Mouse (Mus musculus) neural tube, embryonic 13.5 days (tissue): ENCODE data around the gene Stx5a. TPM values are rescaled to one million over a fixed set of nuclear protein-coding genes. Genes with fewer than 3 reads are reported as not detected.

ENCODE experiments used
- ATAC-seq: fragments of 200-750 bp; cut with Nextera tagmentation; 2 replicates; pipeline ENCODE4 v1.8.0; 2017; ENCODE audit warnings: low read depth, mild to moderate bottlenecking, moderate TSS enrichment, moderate library complexity
- H3K27ac ChIP-seq: fragments of 300-500 bp; sonication (generic); replicated peaks from 2 replicates; pipeline ENCODE4 v1.5.1; 2015; ENCODE audit warnings: moderate library complexity, mild to moderate bottlenecking, inconsistent platforms
- H3K27me3 ChIP-seq: fragments of 300-500 bp; sonication (generic); 2 replicates; pipeline ENCODE4 v1.6.1; 2015; ENCODE audit warnings: mild to moderate bottlenecking, inconsistent platforms
- H3K36me3 ChIP-seq: fragments of 300-500 bp; sonication (generic); 2 replicates; pipeline ENCODE4 v1.6.1; 2015; ENCODE audit warnings: mild to moderate bottlenecking, inconsistent platforms
- H3K4me1 ChIP-seq: fragments of 300-500 bp; sonication (generic); replicated peaks from 2 replicates; pipeline ENCODE4 v1.6.1; 2015; ENCODE audit warnings: inconsistent platforms
- H3K4me2 ChIP-seq: fragments of 300-500 bp; sonication (generic); 2 replicates; pipeline ENCODE4 v1.6.1; 2015; ENCODE audit warnings: inconsistent platforms, mild to moderate bottlenecking, moderate library complexity
- H3K4me3 ChIP-seq: fragments of 300-500 bp; sonication (generic); 2 replicates; pipeline ENCODE4 v1.5.1; 2015; ENCODE audit warnings: mild to moderate bottlenecking, inconsistent platforms
- H3K9ac ChIP-seq: fragments of 300-500 bp; sonication (generic); 2 replicates; pipeline ENCODE4 v1.6.1; 2015; ENCODE audit warnings: moderate library complexity, mild to moderate bottlenecking, inconsistent platforms
- H3K9me3 ChIP-seq: fragments of 300-500 bp; sonication (generic); 2 replicates; pipeline ENCODE4 v1.6.1; 2016; ENCODE audit warnings: inconsistent platforms
- WGBS: fragments of 180-500 bp; shearing (Covaris S2); methylation state at CpG from one replicate; pipeline ENCODE4 v1.1.7; 2015; 5-methylcytosine and 5-hydroxymethylcytosine counted together
- polyA plus RNA-seq: library from polyadenylated mRNA; unstranded; fragments of >200 nt; fragmentation: Nextera tagmentation; extraction: Ambion mirVana; gene quantifications from 2 replicates; pipeline ENCODE4 v1.2.1, GENCODE M21; 2015

Stx5a gene
- polyA plus RNA-seq, 1 experiment from 2014 or later, result 127 TPM

- peaks cover 25% of the 10 kb centered on the region for H3K4me1 ChIP-seq
- WGBS, result under 1% methylated on average over 32 of the region's 32 CpGs
- H3K9ac ChIP-seq, result peak within 1 kb of the TSS; percentile 87
- peaks cover 31% of the 10 kb centered on the region for H3K36me3 ChIP-seq
- no peaks in the 10 kb centered on the region for H3K27me3 ChIP-seq
- peak; percentile 94 for ATAC-seq
- peak within 1 kb of the TSS; percentile 81 for H3K4me2 ChIP-seq
- H3K9me3 ChIP-seq, result no peaks in the 10 kb centered on the region
- H3K4me3 ChIP-seq, result peak within 1 kb of the TSS; percentile 91
- peak within 1 kb of the TSS; percentile 83 for H3K27ac ChIP-seq
Measured at GRCm38 (mm10) chr19:8735389-8736159, 5.6 kb upstream of the Stx5a start, which contains the start of gene Wdr74. Wdr74 (plus strand) TSS chr19:8735827.

GRCm38 (mm10) chr19:8736160-8736467, 5.1 kb upstream of the Stx5a start:
- Histone ChIP-seq H3K27me3 (no peaks in the 10 kb centered on the region), H3K4me1 (peaks cover 29% of the 10 kb centered on the region), H3K4me3 (peak overlapping the region; percentile 91), H3K27ac (peak overlapping the region; percentile 83), H3K9ac (peak overlapping the region; percentile 87), H3K9me3 (no peaks in the 10 kb centered on the region), H3K36me3 (peaks cover 32% of the 10 kb centered on the region), H3K4me2 (peak overlapping the region; percentile 81)
- no peak; the same call in 1 of the 2 replicates for ATAC-seq
- WGBS, result 2% methylated on average over 11 of the region's 11 CpGs

- Histone ChIP-seq H3K27me3 (no peaks in the 10 kb centered on the region), H3K27ac (no peak overlapping the region), H3K4me2 (no peak overlapping the region), H3K4me3 (no peak overlapping the region), H3K36me3 (peaks cover 45% of the 10 kb centered on the region), H3K9me3 (no peaks in the 10 kb centered on the region), H3K9ac (no peak overlapping the region), H3K4me1 (peaks cover 43% of the 10 kb centered on the region)
- no peak for ATAC-seq
- WGBS, result 91% methylated on average over 7 of the region's 7 CpGs
Measured at GRCm38 (mm10) chr19:8738911-8739310, 2.3 kb upstream of the Stx5a start.

DNA sequence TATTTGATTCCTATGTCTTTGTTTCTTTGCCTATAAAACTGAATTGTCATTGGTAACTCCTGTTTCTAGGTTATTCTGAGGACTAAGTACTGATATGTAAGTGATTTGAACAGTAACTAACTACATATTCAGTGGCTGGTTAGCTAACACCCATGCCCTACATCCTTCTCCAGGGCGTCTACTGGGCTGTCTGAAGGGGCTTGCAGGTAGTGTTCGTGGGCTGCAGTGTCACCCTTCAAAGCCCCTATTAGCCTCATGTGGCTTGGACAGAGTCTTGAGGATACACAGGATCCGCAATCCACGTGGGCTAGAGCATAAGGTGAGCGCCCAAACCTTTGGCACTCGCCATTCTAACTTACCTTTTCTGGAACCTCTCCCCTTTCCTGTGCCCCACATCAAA, 1.6 kb upstream of the Stx5a start:
- Histone ChIP-seq H3K27ac (no peak overlapping the region), H3K4me1 (peaks cover 43% of the 10 kb centered on the region), H3K36me3 (peaks cover 52% of the 10 kb centered on the region), H3K9me3 (no peaks in the 10 kb centered on the region), H3K4me2 (no peak overlapping the region), H3K9ac (no peak overlapping the region; the same call in 1 of the 2 replicates), H3K27me3 (no peaks in the 10 kb centered on the region), H3K4me3 (0 out of 2 replicates have a peak overlapping the region, but pooled peaks have one; percentile 6)
- ATAC-seq, result no peak
- 93% methylated on average over 6 of the region's 6 CpGs for WGBS

DNA sequence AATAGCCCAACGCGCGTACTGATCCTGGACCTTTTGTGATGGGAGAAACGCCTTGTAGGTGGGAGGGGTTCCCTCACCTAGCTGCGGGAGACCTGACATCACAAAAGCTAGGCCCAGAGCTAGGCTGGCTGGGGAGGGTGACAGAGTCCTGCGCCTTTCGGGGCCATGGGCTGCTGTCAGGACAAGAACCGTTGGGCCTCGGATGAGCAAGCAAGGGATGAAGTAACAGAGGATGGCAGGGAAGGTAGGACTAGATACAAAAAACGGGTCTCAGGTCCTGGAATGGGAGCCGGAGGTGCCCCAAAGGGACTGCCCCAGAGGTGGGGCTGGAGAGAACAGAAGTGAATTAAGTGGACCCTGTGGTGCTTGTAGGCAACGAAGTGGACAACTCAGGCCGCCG, 610 bp upstream of the Stx5a start, which contains the start of gene 1700092M07Rik:
Gene 1700092M07Rik (plus strand): TSS at position 116 of the 400 bp plus-strand sequence.
- H3K27ac ChIP-seq, result peak within 1 kb of the TSS; percentile 94
- WGBS, result 70% methylated on average over 14 of the region's 14 CpGs
- ATAC-seq, result peak; percentile 1; the same call in 1 of the 2 replicates
- H3K4me2 ChIP-seq, result peak within 1 kb of the TSS; percentile 80
- H3K9me3 ChIP-seq, result no peaks in the 10 kb centered on the region
- peaks cover 36% of the 10 kb centered on the region for H3K4me1 ChIP-seq
- peaks cover 62% of the 10 kb centered on the region for H3K36me3 ChIP-seq
- peak within 1 kb of the TSS; percentile 72 for H3K4me3 ChIP-seq
- peak within 1 kb of the TSS; percentile 68 for H3K9ac ChIP-seq
- no peaks in the 10 kb centered on the region for H3K27me3 ChIP-seq

- ATAC-seq, result no peak
- Histone ChIP-seq H3K9ac (peak overlapping the region; percentile 88), H3K27me3 (no peaks in the 10 kb centered on the region), H3K27ac (peak overlapping the region; percentile 94), H3K9me3 (no peaks in the 10 kb centered on the region), H3K4me3 (peak overlapping the region; percentile 72), H3K4me2 (peak overlapping the region; percentile 80), H3K4me1 (peaks cover 24% of the 10 kb centered on the region), H3K36me3 (peaks cover 78% of the 10 kb centered on the region)
- WGBS, result 20% methylated on average over 14 of the region's 14 CpGs
Measured at GRCm38 (mm10) chr19:8742176-8742575, 963 bp downstream of the Stx5a start.

- Histone ChIP-seq H3K4me2 (no peak overlapping the region), H3K36me3 (peaks cover 81% of the 10 kb centered on the region), H3K27me3 (no peaks in the 10 kb centered on the region), H3K4me3 (no peak overlapping the region), H3K27ac (no peak overlapping the region), H3K9me3 (no peaks in the 10 kb centered on the region), H3K9ac (no peak overlapping the region), H3K4me1 (peaks cover 20% of the 10 kb centered on the region)
- ATAC-seq, result no peak
- WGBS, result 100% methylated on average over 1 of the region's 1 CpGs
Measured at GRCm38 (mm10) chr19:8745382-8745781, 4.2 kb downstream of the Stx5a start.

GRCm38 (mm10) chr19:8747368-8747767, 6.2 kb downstream of the Stx5a start:
- Histone ChIP-seq H3K9me3 (no peaks in the 10 kb centered on the region), H3K27ac (no peak overlapping the region), H3K4me3 (no peak overlapping the region), H3K4me1 (peaks cover 9% of the 10 kb centered on the region), H3K4me2 (no peak overlapping the region), H3K36me3 (peaks cover 96% of the 10 kb centered on the region), H3K9ac (no peak overlapping the region), H3K27me3 (no peaks in the 10 kb centered on the region)
- ATAC-seq, result no peak
- WGBS, result 73% methylated on average over 2 of the region's 2 CpGs

- Histone ChIP-seq H3K4me3 (peak overlapping the region; percentile 97), H3K27me3 (no peaks in the 10 kb centered on the region), H3K9ac (no peak overlapping the region), H3K4me1 (peaks cover 34% of the 10 kb centered on the region), H3K27ac (no peak overlapping the region), H3K9me3 (no peaks in the 10 kb centered on the region), H3K36me3 (peaks cover 48% of the 10 kb centered on the region), H3K4me2 (peak overlapping the region; percentile 88)
- 88% methylated on average over 3 of the region's 3 CpGs for WGBS
- no peak for ATAC-seq
Measured at GRCm38 (mm10) chr19:8755652-8756051, 14.4 kb downstream of the Stx5a start.

GRCm38 (mm10) chr19:8756635-8757387, 15.6 kb downstream of the Stx5a start, which contains the start of gene Nxf1:
Nxf1 (plus strand) TSS chr19:8757073.
- peak within 1 kb of the TSS; percentile 97 for H3K4me3 ChIP-seq
- H3K4me2 ChIP-seq, result peak within 1 kb of the TSS; percentile 88
- peaks cover 34% of the 10 kb centered on the region for H3K4me1 ChIP-seq
- ATAC-seq, result peak; percentile 93
- no peaks in the 10 kb centered on the region for H3K9me3 ChIP-seq
- under 1% methylated on average over 75 of the region's 75 CpGs for WGBS
- peak within 1 kb of the TSS; percentile 87 for H3K27ac ChIP-seq
- H3K27me3 ChIP-seq, result no peaks in the 10 kb centered on the region
- peak within 1 kb of the TSS; percentile 95 for H3K9ac ChIP-seq
- H3K36me3 ChIP-seq, result peaks cover 38% of the 10 kb centered on the region

- no peak for ATAC-seq
- H3K27ac ChIP-seq, result peak overlapping the region; percentile 87
- no peaks in the 10 kb centered on the region for H3K9me3 ChIP-seq
- peak overlapping the region; percentile 88 for H3K4me2 ChIP-seq
- H3K9ac ChIP-seq, result peak overlapping the region; percentile 95
- H3K4me3 ChIP-seq, result peak overlapping the region; percentile 97
- peaks cover 34% of the 10 kb centered on the region for H3K4me1 ChIP-seq
- peaks cover 38% of the 10 kb centered on the region for H3K36me3 ChIP-seq
- WGBS, result 5% methylated on average over 14 of the region's 14 CpGs
- H3K27me3 ChIP-seq, result no peaks in the 10 kb centered on the region
Measured at GRCm38 (mm10) chr19:8757471-8757998, 16.3 kb downstream of the Stx5a start.

GRCm38 (mm10) chr19:8758899-8759298, 17.7 kb downstream of the Stx5a start:
- Histone ChIP-seq H3K27me3 (no peaks in the 10 kb centered on the region), H3K4me2 (peak overlapping the region; percentile 88), H3K27ac (no peak overlapping the region), H3K4me3 (no peak overlapping the region; the same call in 1 of the 2 replicates), H3K4me1 (peaks cover 34% of the 10 kb centered on the region), H3K9me3 (no peaks in the 10 kb centered on the region), H3K9ac (no peak overlapping the region), H3K36me3 (peaks cover 39% of the 10 kb centered on the region)
- ATAC-seq, result no peak
- 98% methylated on average over 2 of the region's 2 CpGs for WGBS
